Mouse (Mus musculus): ENCODE data around the gene Tmc4. TPM values are rescaled to one million over a fixed set of nuclear protein-coding genes. Genes with fewer than 3 reads are reported as not detected.
A peak's percentile ranks its signal among the peaks of the same experiment; 100 is the strongest.

Tmc4 gene
- total RNA-seq, 2 experiments from 2014 or later, result 6.5 to 7.1 TPM

DNA sequence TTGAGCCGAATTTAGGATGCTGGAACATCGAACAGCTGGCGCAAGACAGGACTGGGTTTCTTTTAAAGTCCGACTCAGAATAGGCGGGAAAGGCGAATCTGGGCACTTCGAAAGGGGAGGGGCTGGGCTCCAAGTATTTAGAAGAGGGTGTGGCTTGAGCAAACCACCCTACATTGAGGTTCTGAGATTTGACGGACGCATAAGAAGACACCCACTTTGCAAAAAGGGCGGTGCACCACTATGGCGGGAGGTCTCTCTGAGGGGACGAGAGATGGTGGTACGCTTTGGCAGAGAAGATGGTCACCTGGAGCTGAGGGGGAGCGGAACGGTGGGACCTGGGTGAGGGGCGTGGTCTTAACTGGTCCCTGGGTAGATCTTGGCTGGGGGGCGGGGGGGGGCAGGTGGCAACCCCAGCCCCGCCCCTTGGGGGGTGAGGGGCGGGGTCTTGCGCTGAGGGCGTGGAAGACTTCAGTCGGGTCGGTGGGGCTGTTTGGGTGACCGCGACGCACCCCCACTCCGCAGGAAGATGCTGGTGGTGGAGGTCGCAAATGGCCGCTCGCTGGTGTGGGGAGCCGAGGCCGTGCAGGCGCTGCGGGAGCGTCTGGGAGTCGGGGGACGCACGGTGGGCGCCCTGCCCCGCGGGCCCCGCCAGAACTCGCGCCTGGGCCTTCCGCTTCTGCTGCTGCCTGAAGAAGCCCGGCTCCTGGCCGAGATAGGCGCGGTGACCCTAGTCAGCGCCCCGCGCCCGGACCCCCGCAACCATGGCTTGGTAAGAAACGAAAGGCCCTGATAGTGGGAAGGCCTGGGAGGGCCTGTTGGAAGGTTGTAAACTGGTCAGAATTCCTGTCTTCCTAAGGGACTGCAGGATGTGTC is 17.0 kb upstream of the Tmc4 start:
- DNase-seq (ENCODE audit: low spot score in 2 of 2), result peak; percentile 52 to 74
- intact Hi-C loops (cut with DNase I), result loop anchor here (5.0 to 10.0 kb wide), 2 partner anchors 453 to 810 kb away; partner anchors contain the start of gene Ppp1r12c

DNA sequence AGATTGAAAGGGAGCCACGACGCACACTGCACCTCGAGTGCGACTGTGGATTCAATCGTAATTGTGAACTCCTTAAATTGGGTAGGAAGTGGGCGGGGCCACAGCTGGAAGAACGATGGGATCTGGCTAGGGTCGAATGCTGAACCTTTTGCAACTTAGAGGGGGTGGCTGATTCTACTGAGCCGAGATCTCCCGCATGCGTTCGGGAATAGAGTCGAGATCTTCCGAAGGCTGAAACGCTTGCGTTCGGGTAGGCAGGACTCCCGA is 16.4 kb upstream of the Tmc4 start:
- DNase-seq (ENCODE audit: low spot score in 2 of 2), result no peak
- intact Hi-C loops (cut with DNase I), result loop anchor here (5.0 to 10.0 kb wide), 2 partner anchors 454 to 811 kb away; partner anchors contain the start of gene Ppp1r12c

DNA sequence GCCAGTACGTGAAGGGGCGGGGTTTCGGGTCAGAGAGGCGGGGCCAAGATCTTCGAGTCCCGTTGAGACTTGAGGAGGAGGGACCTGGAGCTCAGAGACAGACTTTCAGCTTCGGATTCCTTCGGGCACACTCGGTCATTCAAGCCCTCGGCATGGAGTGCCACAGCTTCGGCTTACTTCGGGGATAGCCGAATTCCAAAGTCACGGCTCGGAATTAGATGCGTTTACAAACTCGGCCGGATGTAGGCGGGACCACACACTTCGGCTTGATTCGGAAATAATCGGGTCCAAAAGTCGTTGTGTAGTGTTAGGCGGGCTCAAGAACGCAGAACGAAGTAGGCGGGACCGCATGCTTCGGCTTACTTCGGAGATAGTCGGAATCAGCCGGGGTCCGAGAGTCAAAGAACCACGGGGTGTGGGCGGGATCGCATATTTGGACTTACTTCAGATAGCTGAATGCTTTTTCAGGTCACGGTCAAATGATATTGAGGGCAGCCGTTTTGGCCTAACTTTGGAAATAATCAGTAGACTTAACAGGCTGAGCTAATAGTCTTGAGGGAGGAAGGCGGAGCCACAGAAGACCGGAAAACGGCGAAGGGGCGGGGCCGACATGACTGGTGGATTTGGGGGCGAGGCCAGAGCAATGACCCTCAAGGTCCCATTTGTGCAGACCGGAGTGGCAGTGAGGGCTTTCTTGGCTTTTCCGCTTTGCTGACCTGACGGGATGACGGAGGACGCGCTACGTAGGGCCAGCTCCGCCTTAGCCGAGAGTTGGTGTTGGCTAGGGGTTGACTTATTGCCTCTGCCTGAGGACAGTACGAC is 15.8 kb upstream of the Tmc4 start, which contains the start of gene Mboat7:
Gene Mboat7 (minus strand): TSS at position 537 of the 822 bp plus-strand sequence.
- intact Hi-C loops (cut with DNase I), result loop anchor here (5.0 to 10.0 kb wide), 2 partner anchors 454 to 812 kb away; partner anchors contain the start of gene Ppp1r12c

DNA sequence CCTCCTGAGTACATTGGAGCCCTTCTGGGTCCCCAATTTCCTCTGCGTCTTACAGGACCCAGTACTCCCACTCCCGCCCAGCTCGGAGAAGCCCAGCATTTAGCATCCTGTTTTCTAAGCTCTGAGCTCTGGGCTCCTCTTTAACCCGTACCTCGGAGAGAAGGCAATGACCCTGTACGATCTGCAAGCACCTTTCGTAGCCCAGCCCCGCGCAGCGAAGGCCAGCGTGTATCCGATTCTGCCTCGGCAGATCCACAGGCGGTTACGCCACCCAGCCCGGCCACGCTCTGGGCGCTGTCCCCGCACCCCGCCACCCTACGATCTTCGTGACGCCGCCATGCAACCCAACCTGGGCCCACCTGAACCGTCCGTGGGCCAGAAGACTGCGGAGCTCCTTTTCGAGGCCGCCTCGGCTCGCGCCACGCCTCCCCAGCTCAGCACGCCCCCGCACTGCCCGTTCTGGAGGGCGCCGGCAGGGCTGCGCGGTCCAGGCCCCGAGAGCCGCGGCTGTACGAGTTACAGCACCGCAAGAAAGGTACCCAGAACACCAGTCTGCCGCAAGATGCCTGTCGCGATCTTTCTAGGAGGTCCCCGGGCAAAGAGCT is 15.1 kb upstream of the Tmc4 start, which contains the start of gene Tsen34:
Gene Tsen34 (plus strand): TSS at position 482 of the 605 bp plus-strand sequence.
- DNase-seq (ENCODE audit: low spot score in 2 of 2), result no peak
- intact Hi-C loops (cut with DNase I), result loop anchor here (5.0 to 10.0 kb wide), 2 partner anchors 455 to 812 kb away; partner anchors contain the start of gene Ppp1r12c

More for the DNA sequence above, 15.8 kb upstream of the Tmc4 start, which contains the start of gene Mboat7:
- DNase-seq (ENCODE audit: low spot score in 2 of 2), result peak; percentile 99

DNA sequence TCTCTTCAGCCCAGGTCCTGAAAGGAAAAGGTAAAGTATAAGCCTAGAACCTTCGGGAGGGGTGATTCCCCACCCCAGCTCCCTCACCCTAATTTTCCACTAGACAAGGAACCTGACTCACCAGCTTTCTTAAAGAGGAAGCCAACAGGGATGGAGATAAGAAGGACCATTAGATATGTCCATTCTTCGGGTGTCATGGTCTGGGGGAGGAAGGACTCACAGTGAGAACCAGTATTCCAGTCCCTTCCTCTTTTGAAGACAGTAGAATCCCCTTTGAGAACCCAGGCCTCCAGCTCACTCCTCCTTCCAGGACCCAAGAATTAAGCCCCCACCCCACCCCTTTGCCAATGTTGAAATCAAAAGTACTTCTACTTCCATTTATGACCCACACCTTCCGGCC is 14.6 kb upstream of the Tmc4 start:
- no peak for DNase-seq (ENCODE audit: low spot score in 2 of 2)

DNA sequence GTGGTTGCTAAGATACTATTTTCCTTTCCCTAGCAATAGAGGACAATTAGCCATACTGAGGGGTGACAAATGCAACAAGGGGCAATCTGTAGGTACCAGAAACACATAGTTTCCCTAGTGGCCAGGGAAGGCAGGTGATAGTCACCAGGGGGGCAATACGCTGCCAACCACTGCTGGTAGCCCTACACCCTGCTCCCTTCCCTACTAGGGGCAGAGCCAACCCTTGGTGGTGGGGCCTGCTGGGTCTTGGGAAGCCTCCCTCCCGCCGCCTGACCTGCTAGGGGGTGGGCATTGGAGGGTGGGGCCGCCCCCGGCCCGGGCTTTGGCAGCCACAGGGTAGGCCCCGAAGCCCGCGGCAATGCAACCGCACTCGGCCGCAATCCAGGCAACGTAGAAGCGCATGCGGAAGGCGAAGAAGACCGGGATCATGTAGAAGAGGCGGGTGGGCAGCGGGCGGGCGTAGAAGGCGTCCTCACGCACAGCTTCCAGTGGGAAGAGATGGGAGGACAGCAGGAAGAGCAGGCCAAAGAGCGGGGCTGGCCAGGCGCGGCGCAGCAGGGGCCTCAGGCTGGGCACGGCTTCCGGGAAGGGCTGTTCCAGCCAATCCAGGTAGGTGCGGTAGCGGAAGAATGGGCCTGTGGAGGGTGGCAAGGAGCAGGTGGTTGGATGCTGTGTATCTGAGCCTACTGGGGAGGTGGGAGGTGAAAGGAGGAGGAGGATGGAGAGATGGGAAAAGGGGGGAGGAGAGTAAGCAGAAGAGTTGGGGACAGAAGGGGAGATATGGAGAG is 8.2 kb upstream of the Tmc4 start:
- intact Hi-C loops (cut with DNase I), result no loop called here
- DNase-seq (ENCODE audit: low spot score in 2 of 2), result no peak

More for the DNA sequence above, 14.6 kb upstream of the Tmc4 start:
- intact Hi-C loops (cut with DNase I), result loop anchor here (5.0 to 10.0 kb wide), 2 partner anchors 455 to 813 kb away; partner anchors contain the start of gene Ppp1r12c

DNA sequence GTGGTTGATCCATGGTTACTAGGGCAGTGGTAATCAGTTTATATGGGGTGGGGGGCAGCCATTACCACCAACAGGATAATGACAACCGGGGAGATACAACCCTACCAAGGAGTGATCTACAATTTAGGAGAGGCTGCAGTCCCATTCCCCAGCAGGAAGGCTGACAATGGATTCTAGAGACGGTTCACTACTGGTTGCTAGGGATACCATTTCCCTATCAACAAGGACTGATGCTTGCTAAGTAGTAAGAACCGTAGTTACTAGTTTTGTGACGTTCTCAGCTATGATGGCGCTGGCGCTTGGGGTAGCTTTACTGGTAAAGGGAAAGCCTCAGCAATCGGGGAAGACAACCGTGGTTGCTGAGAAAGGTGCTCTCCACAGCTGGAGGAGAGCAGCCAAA is 7.3 kb upstream of the Tmc4 start:
- intact Hi-C loops (cut with DNase I), result no loop called here
- DNase-seq (ENCODE audit: low spot score in 2 of 2), result no peak

DNA sequence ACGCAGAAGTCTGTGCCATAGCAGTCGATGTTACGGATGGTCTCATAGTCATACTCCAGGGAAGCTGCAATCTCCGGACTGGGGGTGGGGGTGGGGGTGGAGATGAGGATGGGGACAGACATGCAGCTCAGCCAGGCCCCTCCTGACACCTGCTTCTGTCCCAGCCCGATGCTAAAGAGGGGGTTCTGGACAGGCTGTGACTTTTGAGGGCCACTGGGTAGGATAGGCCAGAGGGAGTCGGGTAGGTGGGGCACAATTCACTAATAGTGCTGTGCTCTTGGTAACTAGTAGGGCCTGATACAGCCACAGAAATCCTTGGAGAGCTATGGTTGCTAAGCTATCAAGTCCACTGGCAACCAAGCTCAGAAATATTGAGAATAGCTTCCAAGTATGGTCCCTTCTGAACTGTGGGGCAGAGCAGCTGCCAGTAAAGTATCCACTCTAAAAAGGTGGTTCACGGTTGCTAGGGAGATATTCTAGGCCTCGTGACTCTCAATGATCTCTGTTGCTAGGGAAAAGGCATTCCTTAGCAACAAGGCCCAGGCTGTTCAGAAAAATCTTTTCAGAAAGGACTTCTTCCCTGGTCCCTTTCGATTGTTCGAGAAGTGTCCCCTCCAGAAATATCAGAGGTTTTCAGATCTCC is 6.7 kb upstream of the Tmc4 start:
- peak; percentile 22 to 47 for DNase-seq (ENCODE audit: low spot score in 2 of 2)
- intact Hi-C loops (cut with DNase I), result no loop called here

DNA sequence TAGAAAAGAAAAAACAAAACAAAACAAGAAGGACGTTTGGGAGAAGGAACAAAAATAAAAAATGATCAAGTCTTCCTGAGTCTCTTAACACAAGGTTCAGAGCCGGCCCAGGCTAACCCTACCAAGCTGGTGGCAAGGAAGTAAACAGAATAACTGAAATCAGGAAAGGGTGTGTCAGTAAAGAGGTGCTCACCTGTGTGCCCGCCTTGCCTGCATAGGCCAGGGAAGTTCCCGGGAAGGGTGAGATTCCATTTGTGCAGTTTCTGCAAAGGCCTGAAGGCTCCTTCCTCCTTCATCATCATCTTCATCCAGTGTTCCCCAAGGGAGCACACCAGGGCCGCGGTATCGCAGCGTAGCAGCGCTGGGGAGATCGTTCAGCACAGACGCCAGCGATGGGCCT is 982 bp downstream of the Tmc4 start:
- intact Hi-C loops (cut with DNase I), result loop anchor here (10.0 kb wide), 1 partner anchor 748 kb away; no protein-coding TSS in a partner anchor
- DNase-seq (ENCODE audit: low spot score in 2 of 2), result no peak

DNA sequence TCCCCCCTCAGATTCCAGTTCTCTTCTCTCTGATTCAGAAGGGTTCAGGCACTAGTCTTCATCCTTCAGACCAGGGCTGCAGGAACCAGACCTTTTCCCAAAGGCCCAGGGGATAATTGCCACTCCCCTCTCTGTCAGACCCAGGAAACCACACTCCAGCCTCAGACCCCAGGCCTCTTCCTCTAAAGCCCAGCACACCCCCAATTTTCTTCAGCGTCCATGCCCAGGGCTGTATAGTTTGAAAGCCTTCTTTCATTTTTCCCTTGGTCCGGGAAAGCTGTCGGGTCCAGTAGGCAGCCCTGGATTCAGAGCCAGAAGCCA is 2.2 kb downstream of the Tmc4 start:
- intact Hi-C loops (cut with DNase I), result loop anchor here (10.0 kb wide), 1 partner anchor 750 kb away; no protein-coding TSS in a partner anchor
- no peak for DNase-seq (ENCODE audit: low spot score in 2 of 2)

DNA sequence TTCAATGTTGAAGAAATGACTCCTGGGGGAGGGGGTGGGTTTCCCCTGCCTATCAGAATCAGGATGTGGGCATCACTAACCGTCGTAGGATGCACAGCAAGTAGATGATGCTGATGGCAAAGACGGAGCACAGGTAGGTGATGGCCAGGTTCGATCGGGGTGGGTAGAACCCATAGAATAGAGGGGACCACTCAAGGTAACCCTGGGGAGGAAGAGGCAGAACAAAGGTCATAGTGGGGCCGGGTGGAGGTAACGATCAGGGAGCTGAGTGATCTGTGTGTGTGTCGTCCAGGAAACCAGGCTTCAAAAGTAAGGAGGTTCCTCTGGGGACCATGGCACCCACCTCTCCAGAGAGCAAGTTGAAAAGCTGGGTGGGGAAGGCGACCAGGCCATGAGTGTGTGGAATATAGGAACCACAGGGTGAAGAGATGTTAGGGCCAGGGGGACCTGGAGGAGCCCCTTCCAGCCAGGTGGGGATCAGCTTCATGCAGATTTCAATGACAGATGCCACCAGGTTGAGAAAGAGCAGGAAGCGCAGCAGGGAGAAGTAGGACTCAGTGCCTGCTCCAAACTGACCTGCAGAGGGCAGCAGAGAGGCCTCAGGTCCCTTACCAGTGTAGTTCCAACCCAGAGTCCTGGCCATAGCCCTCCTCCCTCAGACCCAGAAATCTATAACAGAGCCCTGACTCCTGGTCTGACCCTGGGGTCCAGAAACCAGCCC is 2.7 kb downstream of the Tmc4 start:
- intact Hi-C loops (cut with DNase I), result loop anchor here (10.0 kb wide), 1 partner anchor 750 kb away; no protein-coding TSS in a partner anchor
- peak; percentile 80 to 81 for DNase-seq (ENCODE audit: low spot score in 2 of 2)

DNA sequence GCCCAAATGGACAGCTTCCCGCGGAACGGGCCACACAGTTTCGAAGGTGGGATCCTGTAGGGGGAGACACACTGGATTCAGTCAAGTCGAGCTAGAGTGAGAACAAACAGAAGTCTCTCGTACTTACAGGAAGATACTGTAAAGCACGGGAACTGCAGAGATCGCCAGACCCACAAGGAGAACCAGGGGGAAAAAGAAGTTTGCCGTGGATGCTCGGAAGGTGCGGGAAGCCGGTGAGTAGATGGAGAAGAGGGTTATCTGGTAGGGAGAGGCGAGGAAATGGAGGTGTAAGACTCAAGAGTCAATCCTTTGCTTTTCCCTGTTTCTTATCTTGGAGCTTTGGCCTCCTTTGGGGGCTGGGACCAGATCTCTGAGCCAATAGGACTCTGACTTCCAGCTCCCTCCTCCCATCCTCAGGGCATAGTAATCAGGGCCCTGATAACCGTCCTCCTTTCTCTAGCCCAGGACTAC is 10.4 kb downstream of the Tmc4 start:
- no peak for DNase-seq (ENCODE audit: low spot score in 2 of 2)
- intact Hi-C loops (cut with DNase I), result no loop called here

DNA sequence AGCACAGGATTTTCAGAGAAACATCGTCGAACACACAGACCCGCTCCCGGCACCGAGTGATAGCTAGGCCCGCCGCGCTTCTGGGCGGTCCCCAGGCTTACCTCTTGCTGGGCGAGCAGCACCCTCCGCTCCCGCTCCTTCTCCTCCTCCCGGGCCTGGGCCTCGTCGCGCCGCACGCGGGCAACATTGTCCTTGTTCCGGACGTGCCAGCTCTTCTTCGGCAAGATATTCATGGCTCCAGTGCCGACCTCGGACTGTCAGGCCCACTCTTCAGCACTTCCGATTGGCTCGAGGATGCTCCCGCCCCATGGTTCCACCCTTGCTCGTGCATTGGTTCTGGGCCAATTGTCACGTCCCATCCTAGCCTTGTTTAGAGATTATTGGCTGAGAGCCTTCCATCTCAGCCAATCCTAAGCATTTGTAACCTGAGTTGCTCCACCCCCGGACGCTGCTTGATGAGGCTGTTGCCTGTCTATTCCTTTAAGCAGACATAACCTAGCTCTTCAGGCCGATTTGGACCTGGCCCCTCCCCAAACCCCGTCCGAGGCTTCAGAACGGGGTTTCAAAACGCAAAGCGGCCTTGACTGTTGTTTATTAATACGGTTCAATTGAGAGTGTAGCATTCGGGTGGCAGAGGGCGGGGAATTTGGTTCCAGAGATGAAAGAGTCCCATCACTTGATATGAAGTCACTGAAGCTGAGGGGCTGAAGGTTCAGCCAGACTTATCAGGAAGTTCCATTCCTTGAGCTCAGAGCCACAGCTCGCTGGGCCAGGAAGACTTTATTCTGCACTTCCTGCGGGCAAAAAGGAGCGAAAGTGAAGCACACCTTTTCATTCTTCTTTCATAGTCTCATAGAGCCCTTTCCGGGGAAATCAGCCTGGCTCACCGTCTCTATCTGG is 11.9 kb downstream of the Tmc4 start, which contains the start of gene Leng1:
Gene Leng1 (minus strand): TSS at position 626 of the 900 bp plus-strand sequence.
- intact Hi-C loops (cut with DNase I), result loop anchor here (1.0 kb wide), 1 partner anchor 20 kb away; the partner anchor contains the start of gene Cnot3
- DNase-seq (ENCODE audit: low spot score in 2 of 2), result peak; percentile 96 to 99

DNA sequence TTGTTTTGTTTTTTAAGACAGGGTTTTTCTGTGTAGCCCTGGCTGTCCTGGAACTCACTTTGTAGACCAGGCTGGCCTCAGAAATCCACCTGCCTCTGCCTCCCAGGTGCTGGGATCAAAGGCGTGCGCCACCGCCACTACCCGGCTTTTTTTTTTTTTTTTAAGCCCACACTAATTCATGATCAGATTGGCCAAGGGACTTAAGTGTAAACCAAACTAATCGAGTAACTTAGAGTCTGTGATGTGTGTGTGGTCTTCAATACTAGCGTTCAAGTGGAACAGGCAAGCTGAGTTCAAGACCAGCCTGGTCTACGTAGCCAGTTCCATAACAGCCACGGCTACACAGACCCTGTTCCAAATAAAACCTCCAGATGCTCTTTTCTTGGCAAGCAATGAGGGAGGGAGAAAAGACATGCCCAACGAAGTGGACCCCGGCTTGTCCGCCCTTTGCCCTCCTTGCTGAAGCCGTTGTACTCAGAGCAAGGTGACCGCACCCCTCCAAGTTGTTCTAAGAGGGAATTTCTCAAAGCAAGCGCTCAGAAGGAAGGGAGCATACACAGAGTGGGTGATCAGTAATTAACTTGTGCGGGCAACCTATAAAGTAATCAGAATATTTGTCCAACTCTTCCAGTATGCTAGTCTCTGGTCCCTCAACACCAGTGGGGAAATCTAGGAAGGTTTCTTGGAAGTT is 12.7 kb downstream of the Tmc4 start:
- no peak for DNase-seq (ENCODE audit: low spot score in 2 of 2)
- intact Hi-C loops (cut with DNase I), result loop anchor here (1.0 kb wide), 1 partner anchor 19 kb away; the partner anchor contains the start of gene Cnot3

DNA sequence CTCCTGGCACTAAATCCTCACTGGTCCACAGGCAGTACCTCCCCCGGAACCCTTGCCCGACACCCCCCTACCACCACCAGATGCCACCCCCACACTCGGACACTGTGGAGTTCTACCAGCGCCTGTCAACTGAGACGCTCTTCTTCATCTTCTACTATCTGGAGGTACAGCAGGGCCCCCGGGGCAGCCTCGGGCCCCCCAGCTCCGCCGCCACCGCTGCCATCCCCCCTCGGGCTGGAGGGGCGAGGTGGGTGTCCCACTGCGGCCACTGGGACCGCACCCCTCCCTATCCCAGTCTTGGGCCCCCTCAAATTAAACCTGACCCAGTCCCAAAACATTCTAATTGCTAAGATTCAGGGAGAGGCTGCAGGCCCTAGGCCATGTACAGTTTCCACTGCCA is 18.8 kb downstream of the Tmc4 start:
- DNase-seq (ENCODE audit: low spot score in 2 of 2), result no peak
- intact Hi-C loops (cut with DNase I), result no loop called here

DNA sequence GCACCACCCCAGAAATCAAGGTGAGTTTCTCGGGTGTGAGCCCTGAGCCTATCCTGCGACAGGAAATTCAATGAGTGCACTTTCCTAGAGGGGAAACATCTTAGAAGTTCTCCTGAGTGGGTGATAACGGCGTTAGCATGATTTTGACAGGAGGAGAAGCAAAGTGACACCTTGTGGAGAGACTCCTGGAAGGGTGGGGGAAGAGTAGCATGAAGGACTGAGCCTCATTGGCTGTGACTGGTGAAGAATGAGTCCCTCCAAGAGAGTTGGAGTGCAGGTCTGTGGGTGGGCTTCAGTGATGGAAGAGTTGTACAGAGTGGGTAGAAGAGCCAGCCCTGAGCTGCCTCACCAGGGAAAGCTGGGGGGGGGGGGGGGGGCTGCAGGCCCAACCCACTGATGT is 20.4 kb downstream of the Tmc4 start:
- intact Hi-C loops (cut with DNase I), result no loop called here
- peak in 1 of 2 experiments; percentile 52 for DNase-seq (ENCODE audit: low spot score in 2 of 2)

Data from left cerebral cortex, postnatal 25 days (tissue).